In the genomic region with DNA sequence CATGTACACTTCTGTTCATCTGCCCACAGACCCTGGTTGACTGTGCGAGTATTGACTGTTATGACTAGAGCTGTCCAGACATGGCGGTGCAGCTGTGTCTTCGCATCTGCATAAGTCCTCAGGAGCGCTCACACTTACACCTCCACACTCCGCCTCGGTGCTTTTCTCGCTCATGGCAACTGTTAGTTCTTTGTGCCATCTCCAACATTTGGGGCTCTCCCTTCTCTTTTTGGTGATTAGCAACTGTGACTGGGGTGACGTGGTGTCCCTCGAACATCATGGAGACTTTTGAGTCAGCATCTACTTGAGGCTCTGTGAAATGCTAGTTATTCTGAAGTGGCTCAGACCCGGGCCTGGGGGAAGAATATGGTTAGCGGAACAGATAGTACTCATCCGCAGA, we compare ENCODE assay signal across 19 mouse cellular contexts. TPM values are rescaled to one million over a fixed set of nuclear protein-coding genes. Genes with fewer than 3 reads are reported as not detected.
DNase-seq lines count a peak whose midpoint lies in the region; ATAC-seq lines count a peak whose summit lies in the region.
"Had no signal": no experiment of that assay in that cellular context is flagged by ENCODE, and none has a peak within 500 bp of the region (broad histone marks: within the 10 kb centered on the region; RNA-seq: fewer than 3 reads in every experiment).

No protein-coding gene starts in this region.

- no peak overlapping the region for H3K4me2 ChIP-seq in heart, embryonic 12.5 days
- no peak overlapping the region for H3K4me2 ChIP-seq in midbrain, embryonic 11.5 days
- H3K4me2 ChIP-seq: forebrain, embryonic 12.5 days; hindbrain, embryonic 13.5 days; intestine, embryonic 15.5 days; limb, embryonic 12.5 days; liver, embryonic 12.5 days; lung, embryonic 14.5 days had no signal

- ATAC-seq in heart, embryonic 12.5 days (ENCODE audit: insufficient number of reproducible peaks, low FRiP score), result no peak
- ATAC-seq in megakaryocyte, adult 5-6 weeks (ENCODE audit: poor library complexity, severe bottlenecking), result no peak
- peak; percentile 83 for ATAC-seq in activated CD4-positive, CD25-positive, alpha-beta regulatory T cell, adult 4 months
- ATAC-seq in midbrain, embryonic 11.5 days (ENCODE audit: low FRiP score), result no peak
- ATAC-seq: intestine, embryonic 15.5 days; liver, embryonic 12.5 days had no signal

- DNase-seq in heart, embryonic 10.5 days (ENCODE audit: low spot score), result no peak
- no peak for DNase-seq in ovary, postnatal 36 days (ENCODE audit: low spot score)
- DNase-seq in midbrain, embryonic 11.5 days (ENCODE audit: low spot score, missing footprints), result no peak
- DNase-seq: cerebellum, adult 8-10 months; gastrocnemius, postnatal 36 days; heart, postnatal 10 days; kidney, postnatal 36 days; lung, embryonic 14.5 days; lung, postnatal 36 days had no signal

- no peaks in the 10 kb centered on the region for H3K9me3 ChIP-seq in heart, embryonic 12.5 days (replicated peaks)
- H3K9me3 ChIP-seq in heart, embryonic 10.5 days, result no peaks in the 10 kb centered on the region
- no peaks in the 10 kb centered on the region for H3K9me3 ChIP-seq in megakaryocyte, embryonic 14.5 days
- H3K9me3 ChIP-seq in midbrain, embryonic 11.5 days (ENCODE audit: control insufficient read depth, low read length), result no peaks in the 10 kb centered on the region
- H3K9me3 ChIP-seq: forebrain, embryonic 12.5 days; hindbrain, embryonic 13.5 days; intestine, embryonic 15.5 days; limb, embryonic 12.5 days; liver, embryonic 12.5 days; midbrain, embryonic 10.5 days had no signal

- peak overlapping the region; percentile 32; the same call in 1 of the 2 replicates for H3K9ac ChIP-seq in heart, embryonic 12.5 days
- H3K9ac ChIP-seq in midbrain, embryonic 11.5 days (ENCODE audit: low read length), result no peak overlapping the region
- H3K9ac ChIP-seq: forebrain, embryonic 12.5 days; hindbrain, embryonic 13.5 days; intestine, embryonic 15.5 days; limb, embryonic 12.5 days; liver, embryonic 12.5 days; lung, embryonic 14.5 days had no signal

- 90% methylated on average over 12 of the region's 12 CpGs for WGBS in heart, embryonic 12.5 days
- WGBS in heart, embryonic 10.5 days, result 89% methylated on average over 12 of the region's 12 CpGs
- WGBS in midbrain, embryonic 11.5 days, result 94% methylated on average over 12 of the region's 12 CpGs

- H3K4me1 ChIP-seq in heart, embryonic 12.5 days (replicated peaks), result peaks cover 91% of the 10 kb centered on the region
- peaks cover 89% of the 10 kb centered on the region for H3K4me1 ChIP-seq in heart, embryonic 10.5 days
- peaks cover 100% of the 10 kb centered on the region for H3K4me1 ChIP-seq in megakaryocyte, embryonic 14.5 days
- H3K4me1 ChIP-seq in midbrain, embryonic 11.5 days (ENCODE audit: control insufficient read depth, insufficient read depth, low read length), result peaks cover 22% of the 10 kb centered on the region

- H3K36me3 ChIP-seq in heart, embryonic 12.5 days, result peaks cover 21% of the 10 kb centered on the region
- H3K36me3 ChIP-seq in heart, embryonic 10.5 days, result peaks cover 25% of the 10 kb centered on the region
- peaks cover 68% of the 10 kb centered on the region for H3K36me3 ChIP-seq in megakaryocyte, embryonic 14.5 days (replicated peaks; ENCODE audit: low read length)
- peaks cover 3% of the 10 kb centered on the region; the same call in 1 of the 2 replicates for H3K36me3 ChIP-seq in midbrain, embryonic 11.5 days (ENCODE audit: control insufficient read depth, insufficient read depth, low read length)

- H3K27me3 ChIP-seq in heart, embryonic 12.5 days (replicated peaks), result no peaks in the 10 kb centered on the region
- no peaks in the 10 kb centered on the region for H3K27me3 ChIP-seq in heart, embryonic 10.5 days (ENCODE audit: insufficient read depth, poor library complexity, severe bottlenecking)
- no peaks in the 10 kb centered on the region for H3K27me3 ChIP-seq in megakaryocyte, embryonic 14.5 days (replicated peaks)
- no peaks in the 10 kb centered on the region for H3K27me3 ChIP-seq in midbrain, embryonic 11.5 days (ENCODE audit: control insufficient read depth, insufficient read depth, low read length)
- H3K27me3 ChIP-seq: forebrain, embryonic 12.5 days; hindbrain, embryonic 13.5 days; intestine, embryonic 15.5 days; limb, embryonic 12.5 days; liver, embryonic 12.5 days had no signal

- peak overlapping the region; percentile 73 for H3K27ac ChIP-seq in heart, embryonic 12.5 days (ENCODE audit: poor library complexity, severe bottlenecking)
- no peak overlapping the region; the same call in 1 of the 2 replicates for H3K27ac ChIP-seq in heart, embryonic 10.5 days
- H3K27ac ChIP-seq in midbrain, embryonic 11.5 days (ENCODE audit: low read depth, low read length), result no peak overlapping the region
- H3K27ac ChIP-seq: forebrain, embryonic 12.5 days; hindbrain, embryonic 13.5 days; intestine, embryonic 15.5 days; limb, embryonic 12.5 days; liver, embryonic 12.5 days; midbrain, embryonic 10.5 days had no signal

- no peak overlapping the region for H3K4me3 ChIP-seq in heart, embryonic 12.5 days
- H3K4me3 ChIP-seq in heart, embryonic 10.5 days, result no peak overlapping the region
- peak overlapping the region; percentile 38 for H3K4me3 ChIP-seq in megakaryocyte, embryonic 14.5 days (replicated peaks)
- no peak overlapping the region for H3K4me3 ChIP-seq in midbrain, embryonic 11.5 days (ENCODE audit: low read depth, low read length)
- H3K4me3 ChIP-seq: forebrain, embryonic 12.5 days; hindbrain, embryonic 13.5 days; intestine, embryonic 15.5 days; limb, embryonic 12.5 days; liver, embryonic 12.5 days; midbrain, embryonic 10.5 days had no signal

RNA-seq across cellular contexts. Expression of gene Prrc2b, which starts 29.2 kb away (rescaled TPM):
- polyA plus RNA-seq in heart, embryonic 12.5 days (2016; fragmentation: Nextera tagmentation; extraction: Ambion mirVana), result 54.7 and 66.5 TPM in 2 replicates
- 44.1 and 54.6 TPM in 2 replicates for polyA plus RNA-seq in heart, embryonic 10.5 days (2016; fragmentation: Nextera tagmentation; extraction: Ambion mirVana)
- polyA plus RNA-seq in megakaryocyte, embryonic 14.5 days (2012; ENCODE audit: insufficient read depth, low replicate concordance), result 20.7 and 115 TPM in 2 replicates
- 26.9 and 27.2 TPM in 2 replicates for total RNA-seq in megakaryocyte, adult 5-6 weeks (2015)
- 11.5 and 13.9 TPM in 2 replicates for total RNA-seq in megakaryocyte, adult 5-6 weeks (2017)
- 10 to 100 TPM; 32.0 to 32.6 TPM for polyA plus RNA-seq in activated CD4-positive, CD25-positive, alpha-beta regulatory T cell, adult 4 months (2017; shearing (Covaris generic))
- 52.6 and 64.1 TPM in 2 replicates for polyA plus RNA-seq in midbrain, embryonic 11.5 days (2014; fragmentation: Nextera tagmentation; extraction: Ambion mirVana)

RNA-seq across cellular contexts. Expression of gene Pomt1, which starts 56.3 kb away (rescaled TPM):
- 16.6 and 18.3 TPM in 2 replicates for polyA plus RNA-seq in heart, embryonic 12.5 days (2016; fragmentation: Nextera tagmentation; extraction: Ambion mirVana)
- 18.8 and 24.2 TPM in 2 replicates for polyA plus RNA-seq in heart, embryonic 10.5 days (2016; fragmentation: Nextera tagmentation; extraction: Ambion mirVana)
- polyA plus RNA-seq in megakaryocyte, embryonic 14.5 days (2012; ENCODE audit: insufficient read depth, low replicate concordance), result 5.3 and 16.0 TPM in 2 replicates
- 7.7 and 8.4 TPM in 2 replicates for total RNA-seq in megakaryocyte, adult 5-6 weeks (2015)
- 15.2 and 17.3 TPM in 2 replicates for total RNA-seq in megakaryocyte, adult 5-6 weeks (2017)
- polyA plus RNA-seq in activated CD4-positive, CD25-positive, alpha-beta regulatory T cell, adult 4 months (2017; shearing (Covaris generic)), result 1 to 10 TPM; 2.5 to 3.8 TPM
- 16.4 and 22.0 TPM in 2 replicates for polyA plus RNA-seq in midbrain, embryonic 11.5 days (2014; fragmentation: Nextera tagmentation; extraction: Ambion mirVana)
